ENCODE assay signal across 22 mouse cellular contexts in the genomic region with DNA sequence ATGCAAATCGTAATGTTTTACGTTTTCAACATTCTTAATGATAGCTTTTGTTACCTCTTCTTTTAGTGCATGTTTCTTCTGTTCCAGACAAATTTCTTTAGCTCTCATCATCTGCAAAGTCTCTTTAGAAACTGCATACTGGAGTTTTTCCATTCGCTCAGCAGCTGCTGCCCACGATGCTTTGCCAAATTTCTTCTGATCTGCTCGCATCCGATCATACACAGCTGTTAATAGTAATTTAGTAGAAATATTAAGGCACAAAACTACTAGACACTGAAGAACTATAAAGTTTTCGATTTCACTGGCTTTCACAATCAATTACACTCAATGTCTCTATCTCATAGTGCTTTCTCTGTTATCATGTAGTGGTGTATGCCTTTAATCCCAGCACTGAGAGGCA. TPM values are rescaled to one million over a fixed set of nuclear protein-coding genes. Genes with fewer than 3 reads are reported as not detected.
DNase-seq lines count a peak whose midpoint lies in the region; ATAC-seq and TF ChIP-seq lines count a peak whose summit lies in the region.
"Had no signal": no experiment of that assay in that cellular context is flagged by ENCODE, and none has a peak within 500 bp of the region (broad histone marks: within the 10 kb centered on the region; RNA-seq: fewer than 3 reads in every experiment).

No protein-coding gene starts in this region.

- H3K27ac ChIP-seq in forebrain, postnatal 0 days (ENCODE audit: low read depth, low read length), result no peak overlapping the region
- H3K27ac ChIP-seq in forebrain, embryonic 12.5 days, result no peak overlapping the region
- H3K27ac ChIP-seq in heart, embryonic 12.5 days (ENCODE audit: poor library complexity, severe bottlenecking), result no peak overlapping the region
- no peak overlapping the region for H3K27ac ChIP-seq in midbrain, postnatal 0 days (ENCODE audit: low read depth, low read length)
- H3K27ac ChIP-seq in midbrain, embryonic 14.5 days (replicated peaks; ENCODE audit: low read depth, low read length), result no peak overlapping the region
- no peak overlapping the region for H3K27ac ChIP-seq in embryonic facial prominence, embryonic 10.5 days (replicated peaks)
- H3K27ac ChIP-seq: forebrain, embryonic 10.5 days; hindbrain, embryonic 12.5 days; left cerebral cortex, adult 2 months; limb, embryonic 10.5 days; midbrain, embryonic 13.5 days had no signal

- ATAC-seq in forebrain, postnatal 0 days, result no peak
- no peak for ATAC-seq in forebrain, embryonic 12.5 days (ENCODE audit: low FRiP score)
- no peak for ATAC-seq in heart, embryonic 12.5 days (ENCODE audit: insufficient number of reproducible peaks, low FRiP score)
- no peak for ATAC-seq in midbrain, postnatal 0 days (ENCODE audit: low FRiP score)
- ATAC-seq in midbrain, embryonic 14.5 days (ENCODE audit: low FRiP score, low TSS enrichment), result no peak
- ATAC-seq: inflammation-experienced regulatory T-cells, adult 6 months; liver, postnatal 0 days; midbrain, embryonic 13.5 days had no signal

- DNase-seq in forebrain, postnatal 0 days, result peak; percentile 16
- DNase-seq in heart, adult 9 months (ENCODE audit: low spot score in 2 of 2), result peak; percentile 10 to 19
- peak; percentile 10 for DNase-seq in midbrain, postnatal 0 days (ENCODE audit: low spot score)
- DNase-seq in midbrain, embryonic 14.5 days, result no peak
- DNase-seq in lung, postnatal 4 days, result peak; percentile 13 to 72
- DNase-seq in embryonic facial prominence, embryonic 10.5 days (ENCODE audit: low spot score), result no peak
- DNase-seq: adrenal gland, postnatal 14 days; cerebellum, adult 11 months; kidney, adult 8-10 months; liver, postnatal 0 days; thymus, postnatal 25 days had no signal

- TF ChIP-seq CTCF in forebrain, postnatal 0 days (IDR thresholded peaks at IDR 0.05; ENCODE audit: low read depth), result no peak
- no peak for TF ChIP-seq CTCF in midbrain, postnatal 0 days (IDR thresholded peaks at IDR 0.05)

- no peak overlapping the region for H3K4me2 ChIP-seq in forebrain, postnatal 0 days (ENCODE audit: low read depth)
- H3K4me2 ChIP-seq in forebrain, embryonic 12.5 days, result no peak overlapping the region
- no peak overlapping the region for H3K4me2 ChIP-seq in heart, embryonic 12.5 days
- no peak overlapping the region for H3K4me2 ChIP-seq in midbrain, postnatal 0 days (ENCODE audit: low read depth, low read length, poor library complexity, severe bottlenecking)
- H3K4me2 ChIP-seq in midbrain, embryonic 14.5 days (ENCODE audit: low read length), result no peak overlapping the region
- H3K4me2 ChIP-seq: heart, embryonic 13.5 days; hindbrain, embryonic 12.5 days; midbrain, embryonic 13.5 days had no signal

- H3K36me3 ChIP-seq in forebrain, postnatal 0 days (ENCODE audit: insufficient read depth), result peaks cover 6% of the 10 kb centered on the region; the same call in 1 of the 2 replicates
- H3K36me3 ChIP-seq in forebrain, embryonic 12.5 days (replicated peaks), result peaks cover 16% of the 10 kb centered on the region
- peaks cover 36% of the 10 kb centered on the region for H3K36me3 ChIP-seq in heart, embryonic 12.5 days
- H3K36me3 ChIP-seq in midbrain, postnatal 0 days (ENCODE audit: insufficient read depth, low read length), result peaks cover 4% of the 10 kb centered on the region; the same call in 1 of the 2 replicates
- peaks cover 24% of the 10 kb centered on the region for H3K36me3 ChIP-seq in midbrain, embryonic 14.5 days (ENCODE audit: control insufficient read depth, insufficient read depth, low read length)
- peaks cover 59% of the 10 kb centered on the region for H3K36me3 ChIP-seq in embryonic facial prominence, embryonic 10.5 days (replicated peaks)

- H3K9me3 ChIP-seq in forebrain, postnatal 0 days (ENCODE audit: low read length), result no peaks in the 10 kb centered on the region
- no peaks in the 10 kb centered on the region for H3K9me3 ChIP-seq in forebrain, embryonic 12.5 days
- H3K9me3 ChIP-seq in heart, embryonic 12.5 days (replicated peaks), result no peaks in the 10 kb centered on the region
- H3K9me3 ChIP-seq in midbrain, postnatal 0 days (ENCODE audit: low read length), result no peaks in the 10 kb centered on the region
- no peaks in the 10 kb centered on the region for H3K9me3 ChIP-seq in midbrain, embryonic 14.5 days (ENCODE audit: control insufficient read depth, low read length)
- H3K9me3 ChIP-seq in embryonic facial prominence, embryonic 10.5 days, result no peaks in the 10 kb centered on the region
- H3K9me3 ChIP-seq: forebrain, embryonic 10.5 days; heart, embryonic 13.5 days; hindbrain, embryonic 12.5 days; limb, embryonic 10.5 days; midbrain, embryonic 13.5 days had no signal

- H3K9ac ChIP-seq in forebrain, postnatal 0 days, result no peak overlapping the region
- H3K9ac ChIP-seq in forebrain, embryonic 12.5 days, result no peak overlapping the region
- H3K9ac ChIP-seq in heart, embryonic 12.5 days, result no peak overlapping the region
- H3K9ac ChIP-seq in midbrain, postnatal 0 days (replicated peaks; ENCODE audit: low read length, poor library complexity, severe bottlenecking), result no peak overlapping the region
- no peak overlapping the region for H3K9ac ChIP-seq in midbrain, embryonic 14.5 days (replicated peaks; ENCODE audit: low read length)
- H3K9ac ChIP-seq: heart, embryonic 13.5 days; hindbrain, embryonic 12.5 days; liver, postnatal 0 days; midbrain, embryonic 13.5 days had no signal

- WGBS in forebrain, postnatal 0 days, result 75% methylated on average over 7 of the region's 7 CpGs
- WGBS in forebrain, embryonic 12.5 days, result 96% methylated on average over 7 of the region's 7 CpGs
- 95% methylated on average over 7 of the region's 7 CpGs for WGBS in heart, embryonic 12.5 days
- 93% methylated on average over 7 of the region's 7 CpGs for WGBS in midbrain, postnatal 0 days
- 96% methylated on average over 7 of the region's 7 CpGs for WGBS in midbrain, embryonic 14.5 days
- WGBS in embryonic facial prominence, embryonic 10.5 days, result 97% methylated on average over 7 of the region's 7 CpGs

- H3K4me1 ChIP-seq in forebrain, postnatal 0 days (ENCODE audit: insufficient read depth), result no peaks in the 10 kb centered on the region
- no peaks in the 10 kb centered on the region for H3K4me1 ChIP-seq in forebrain, embryonic 12.5 days
- H3K4me1 ChIP-seq in heart, embryonic 12.5 days (replicated peaks), result peaks cover 3% of the 10 kb centered on the region; the same call in 1 of the 2 replicates
- no peaks in the 10 kb centered on the region for H3K4me1 ChIP-seq in midbrain, postnatal 0 days (ENCODE audit: insufficient read depth, low read length)
- no peaks in the 10 kb centered on the region; the same call in 1 of the 2 replicates for H3K4me1 ChIP-seq in midbrain, embryonic 14.5 days (ENCODE audit: control insufficient read depth, insufficient read depth, low read length)
- no peaks in the 10 kb centered on the region for H3K4me1 ChIP-seq in embryonic facial prominence, embryonic 10.5 days
- H3K4me1 ChIP-seq: forebrain, embryonic 10.5 days; hindbrain, embryonic 12.5 days; limb, embryonic 10.5 days; midbrain, embryonic 13.5 days had no signal

- no peak overlapping the region for H3K4me3 ChIP-seq in forebrain, postnatal 0 days (ENCODE audit: low read depth, low read length)
- H3K4me3 ChIP-seq in forebrain, embryonic 12.5 days (replicated peaks), result no peak overlapping the region
- no peak overlapping the region for H3K4me3 ChIP-seq in heart, embryonic 12.5 days
- H3K4me3 ChIP-seq in midbrain, postnatal 0 days (ENCODE audit: low read depth, low read length), result no peak overlapping the region
- H3K4me3 ChIP-seq in midbrain, embryonic 14.5 days (replicated peaks; ENCODE audit: low read depth, low read length), result no peak overlapping the region
- H3K4me3 ChIP-seq in embryonic facial prominence, embryonic 10.5 days, result no peak overlapping the region
- H3K4me3 ChIP-seq: forebrain, embryonic 10.5 days; heart, embryonic 13.5 days; hindbrain, embryonic 12.5 days; left cerebral cortex, adult 2 months; limb, embryonic 10.5 days; midbrain, embryonic 13.5 days; myocyte had no signal

- H3K27me3 ChIP-seq in forebrain, postnatal 0 days (ENCODE audit: insufficient read depth, low read length), result no peaks in the 10 kb centered on the region
- H3K27me3 ChIP-seq in forebrain, embryonic 12.5 days, result no peaks in the 10 kb centered on the region
- H3K27me3 ChIP-seq in heart, embryonic 12.5 days (replicated peaks), result no peaks in the 10 kb centered on the region
- H3K27me3 ChIP-seq in midbrain, postnatal 0 days (ENCODE audit: insufficient read depth, low read length), result no peaks in the 10 kb centered on the region
- H3K27me3 ChIP-seq in midbrain, embryonic 14.5 days (ENCODE audit: control insufficient read depth, insufficient read depth, low read length), result no peaks in the 10 kb centered on the region
- no peaks in the 10 kb centered on the region for H3K27me3 ChIP-seq in embryonic facial prominence, embryonic 10.5 days (replicated peaks; ENCODE audit: low read depth, poor library complexity, severe bottlenecking)
- H3K27me3 ChIP-seq: CH12.LX; heart, embryonic 13.5 days; hindbrain, embryonic 12.5 days; midbrain, embryonic 13.5 days had no signal

RNA-seq across cellular contexts. Expression of gene Jmy, which starts 40.0 kb away (rescaled TPM):
- 25.5 and 29.7 TPM in 2 replicates for total RNA-seq in forebrain, postnatal 0 days (2014; rRNA removed)
- polyA plus RNA-seq in forebrain, postnatal 0 days (2015; fragmentation: Nextera tagmentation; extraction: Ambion mirVana), result 5.6 and 9.0 TPM in 2 replicates
- 4.0 and 8.0 TPM in 2 replicates for polyA plus RNA-seq in forebrain, embryonic 12.5 days (2016; fragmentation: Nextera tagmentation; extraction: Ambion mirVana)
- polyA plus RNA-seq in heart, embryonic 12.5 days (2016; fragmentation: Nextera tagmentation; extraction: Ambion mirVana), result 8.6 and 9.1 TPM in 2 replicates
- total RNA-seq in midbrain, postnatal 0 days (2014; rRNA removed), result 22.0 and 23.8 TPM in 2 replicates
- 5.0 and 7.8 TPM in 2 replicates for polyA plus RNA-seq in midbrain, postnatal 0 days (2015; fragmentation: Nextera tagmentation; extraction: Ambion mirVana)
- polyA plus RNA-seq in midbrain, embryonic 14.5 days (2014; fragmentation: Nextera tagmentation; extraction: Ambion mirVana), result 6.4 and 8.7 TPM in 2 replicates
- polyA plus RNA-seq in embryonic facial prominence, embryonic 10.5 days (2016; fragmentation: Nextera tagmentation; extraction: Ambion mirVana), result 3.8 and 5.2 TPM in 2 replicates

Comparison
In these comparisons a context has a peak if more than half of its experiments do, and no peak if none do; other contexts are left out.
1. DNase-seq: peak in forebrain, postnatal 0 days (single experiment), heart, adult 9 months (2 of 2), midbrain, postnatal 0 days (single experiment) and lung, postnatal 4 days (2 of 2); none in midbrain, embryonic 14.5 days (single experiment) and embryonic facial prominence, embryonic 10.5 days (single experiment).